Mouse (Mus musculus): ENCODE measurements around the gene Ap1s1.

DNA sequence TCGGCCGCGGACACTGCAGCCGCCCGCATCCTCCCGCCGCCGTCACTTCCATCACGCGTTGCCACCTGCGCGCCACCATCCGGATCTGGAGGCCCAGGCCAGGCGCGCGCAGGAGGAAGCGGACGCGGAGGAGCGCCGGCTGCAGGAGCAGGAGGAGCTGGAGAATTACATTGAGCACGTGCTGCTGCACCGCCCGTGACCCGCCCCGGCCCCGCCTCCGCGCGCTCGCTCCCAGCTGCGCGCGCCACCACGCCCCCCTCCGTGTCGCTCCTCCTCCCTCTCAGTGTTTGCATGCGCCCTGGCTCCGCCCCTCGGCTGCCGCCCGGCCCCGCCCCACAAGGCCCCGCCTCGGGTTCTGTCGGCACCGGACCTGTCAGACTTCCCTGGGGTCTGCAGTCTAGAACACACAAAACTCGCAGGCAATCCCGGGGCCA lies 13.3 kb downstream of the Ap1s1 start:
- TF ChIP-seq CTCF (IDR thresholded peaks at IDR 0.05; ENCODE audit: low read depth, low read length) (no peak), POLR2A (IDR thresholded peaks at IDR 0.05; ENCODE audit: insufficient read depth, low read length) (no peak), EP300 (IDR thresholded peaks at IDR 0.05; ENCODE audit: insufficient read depth, low read depth, low read length) (no peak)
